Mouse (Mus musculus) MEL (cell line): ENCODE measurements around the gene Sowaha. TPM values are rescaled to one million over a fixed set of nuclear protein-coding genes. Genes with fewer than 3 reads are reported as not detected.
A peak's percentile ranks its signal among the peaks of the same experiment; 100 is the strongest.

Experiments used
- DNase-seq: peaks from one replicate; pipeline ENCODE4 v3.0.0; 2011; ENCODE audit warnings: low read depth, low spot score
- H3K27ac ChIP-seq: 2 replicates; pipeline ENCODE4 v1.5.1; 2012; ENCODE audit warnings: low read depth, mild to moderate bottlenecking, control low read depth, low read length, moderate library complexity; ENCODE audit not compliant: control insufficient read depth
- H3K27me3 ChIP-seq, 2 experiments: fragments of 150-350 bp in 1 of 2; sonication (generic) in 1 of 2; 2 replicates each; pipeline ENCODE4 v1.6.1; 2012; ENCODE audit warnings: low read length in 2 of 2, mild to moderate bottlenecking in 2 of 2, improper control_type of control experiment in 1 of 2, moderate library complexity in 1 of 2; ENCODE audit not compliant: insufficient read depth in 2 of 2, control insufficient read depth in 1 of 2
- H3K36me3 ChIP-seq, 2 experiments: 2 replicates each; pipeline ENCODE4 v1.6.1; 2012 to 2014; ENCODE audit warnings: low read length in 2 of 2, improper control_type of control experiment in 1 of 2, inconsistent platforms in 1 of 2, mild to moderate bottlenecking in 1 of 2; ENCODE audit not compliant: insufficient read depth in 2 of 2, control insufficient read depth in 1 of 2
- H3K4me1 ChIP-seq, 2 experiments: fragments of 150-350 bp in 1 of 2; sonication (generic) in 1 of 2; 2 replicates each; pipeline ENCODE4 v1.6.1; 2012; ENCODE audit warnings: low read length in 2 of 2, improper control_type of control experiment in 1 of 2, mild to moderate bottlenecking in 1 of 2; ENCODE audit not compliant: insufficient read depth in 2 of 2, control insufficient read depth in 1 of 2
- H3K4me3 ChIP-seq, 2 experiments: fragments of 150-350 bp in 1 of 2; sonication (generic) in 1 of 2; 2 replicates each; pipeline ENCODE4 v1.5.1; 2012; ENCODE audit warnings: low read depth in 2 of 2, low read length in 2 of 2, mild to moderate bottlenecking in 2 of 2, moderate library complexity in 2 of 2, control low read depth in 1 of 2, improper control_type of control experiment in 1 of 2; ENCODE audit not compliant: control insufficient read depth in 1 of 2, insufficient read depth in 1 of 2
- H3K79me2 ChIP-seq: 2 replicates; pipeline ENCODE4 v1.6.1; 2012; ENCODE audit warnings: mild to moderate bottlenecking, low read length, moderate library complexity; ENCODE audit not compliant: control insufficient read depth, poor library complexity, insufficient read depth
- H3K9ac ChIP-seq: 2 replicates; pipeline ENCODE4 v1.6.1; 2012; ENCODE audit warnings: low read depth, mild to moderate bottlenecking, control low read depth, low read length, moderate library complexity; ENCODE audit not compliant: control insufficient read depth, poor library complexity, severe bottlenecking
- H3K9me3 ChIP-seq: fragments of 150-350 bp; sonication (generic); replicated peaks from 2 replicates; pipeline ENCODE4 v1.6.1; 2012; ENCODE audit warnings: mild to moderate bottlenecking, low read length, improper control_type of control experiment, moderate library complexity; ENCODE audit not compliant: insufficient read depth
- BHLHE40 ChIP-seq: IDR thresholded peaks from 2 replicates; pipeline ENCODE4 v1.6.1; 2012; ENCODE audit warnings: low read depth, mild to moderate bottlenecking, inconsistent platforms, low read length, improper control_type of control experiment, borderline replicate concordance
- CHD1 ChIP-seq: IDR thresholded peaks from 2 replicates; pipeline ENCODE4 v1.6.1; 2012; ENCODE audit warnings: low read depth, mild to moderate bottlenecking, inconsistent platforms, low read length, improper control_type of control experiment
- CHD2 ChIP-seq: IDR thresholded peaks from 2 replicates; pipeline ENCODE4 v1.6.1; 2011; ENCODE audit warnings: low read length, improper control_type of control experiment
- CTCF ChIP-seq, 3 experiments: IDR thresholded peaks in 2 of 3; conservative IDR thresholded peaks in 1 of 3; 2 replicates each; pipeline ENCODE4 v1.5.1; 2011 to 2012; ENCODE audit warnings: low read length in 3 of 3, low read depth in 2 of 3, mild to moderate bottlenecking in 2 of 3, improper control_type of control experiment in 1 of 3, inconsistent platforms in 1 of 3, mixed read lengths in 1 of 3, moderate library complexity in 1 of 3; ENCODE audit not compliant: control insufficient read depth in 1 of 3, insufficient read depth in 1 of 3, poor library complexity in 1 of 3, severe bottlenecking in 1 of 3
- E2F4 ChIP-seq: IDR thresholded peaks from 2 replicates; pipeline ENCODE4 v1.6.1; 2011; ENCODE audit warnings: low read depth, low read length, improper control_type of control experiment, borderline replicate concordance
- ELF1 ChIP-seq: IDR thresholded peaks from 2 replicates; pipeline ENCODE4 v1.6.1; 2014; ENCODE audit warnings: low read depth, mild to moderate bottlenecking, inconsistent platforms, low read length, improper control_type of control experiment, moderate library complexity
- EP300 ChIP-seq, 2 experiments: IDR thresholded peaks; 2 replicates each; pipeline ENCODE4 v1.6.1; 2011; ENCODE audit warnings: improper control_type of control experiment in 2 of 2, low read length in 2 of 2, low read depth in 1 of 2, mild to moderate bottlenecking in 1 of 2
- GABPA ChIP-seq: IDR thresholded peaks from 2 replicates; pipeline ENCODE4 v1.6.1; 2012; ENCODE audit warnings: low read depth, mild to moderate bottlenecking, inconsistent platforms, low read length, improper control_type of control experiment, moderate library complexity
- GATA1 ChIP-seq: IDR thresholded peaks from 2 replicates; pipeline ENCODE4 v1.6.1; 2011; ENCODE audit warnings: low read depth, low read length, improper control_type of control experiment
- HCFC1 ChIP-seq: IDR thresholded peaks from 2 replicates; pipeline ENCODE4 v1.6.1; 2012; ENCODE audit warnings: low read depth, mild to moderate bottlenecking, inconsistent platforms, low read length, improper control_type of control experiment, moderate library complexity
- JUND ChIP-seq: IDR thresholded peaks from 2 replicates; pipeline ENCODE4 v1.6.1; 2011; ENCODE audit warnings: low read depth, mild to moderate bottlenecking, improper control_type of control experiment, low read length
- KAT2A ChIP-seq: conservative IDR thresholded peaks from 2 replicates; pipeline ENCODE4 v1.6.1; 2012; ENCODE audit warnings: low read depth, low read length, improper control_type of control experiment, inconsistent platforms
- MAX ChIP-seq: IDR thresholded peaks from 2 replicates; pipeline ENCODE4 v1.6.1; 2011; ENCODE audit warnings: low read length, improper control_type of control experiment
- MAZ ChIP-seq: IDR thresholded peaks from 2 replicates; pipeline ENCODE4 v1.6.1; 2012; ENCODE audit warnings: low read depth, mild to moderate bottlenecking, inconsistent platforms, low read length, improper control_type of control experiment
- MEF2A ChIP-seq: IDR thresholded peaks from 2 replicates; pipeline ENCODE4 v1.6.1; 2014; ENCODE audit warnings: low read depth, mild to moderate bottlenecking, inconsistent platforms, low read length, improper control_type of control experiment; ENCODE audit not compliant: poor library complexity, insufficient replicate concordance, severe bottlenecking; ENCODE audit errors: extremely low read depth
- MXI1 ChIP-seq: IDR thresholded peaks from 2 replicates; pipeline ENCODE4 v1.6.1; 2011; ENCODE audit warnings: mild to moderate bottlenecking, low read depth, low read length, improper control_type of control experiment
- MYB ChIP-seq: IDR thresholded peaks from 2 replicates; pipeline ENCODE4 v1.6.1; 2011; ENCODE audit warnings: mild to moderate bottlenecking, low read depth, low read length, improper control_type of control experiment
- MYC ChIP-seq: IDR thresholded peaks from 2 replicates; pipeline ENCODE4 v1.6.1; 2011; ENCODE audit warnings: low read depth, mild to moderate bottlenecking, low read length, improper control_type of control experiment, moderate library complexity
- NELFE ChIP-seq: IDR thresholded peaks from 2 replicates; pipeline ENCODE4 v1.6.1; 2011; ENCODE audit warnings: low read depth, low read length, improper control_type of control experiment
- NRF1 ChIP-seq: IDR thresholded peaks from 2 replicates; pipeline ENCODE4 v1.6.1; 2014; ENCODE audit warnings: low read depth, mild to moderate bottlenecking, inconsistent platforms, low read length, improper control_type of control experiment, moderate library complexity; ENCODE audit not compliant: poor library complexity, insufficient read depth, severe bottlenecking
- POLR2A ChIP-seq, 2 experiments: IDR thresholded peaks; 2 replicates each; pipeline ENCODE4 v1.6.1; 2011 to 2012; ENCODE audit warnings: low read length in 2 of 2, mild to moderate bottlenecking in 2 of 2, control low read depth in 1 of 2, improper control_type of control experiment in 1 of 2, low read depth in 1 of 2, moderate library complexity in 1 of 2; ENCODE audit not compliant: control insufficient read depth in 1 of 2, insufficient read depth in 1 of 2, poor library complexity in 1 of 2
- POLR2AphosphoS2 ChIP-seq: IDR thresholded peaks from 2 replicates; pipeline ENCODE4 v1.6.1; 2011; ENCODE audit warnings: low read length, improper control_type of control experiment
- POLR2AphosphoS5 ChIP-seq: IDR thresholded peaks from 2 replicates; pipeline ENCODE4 v1.6.1; 2012; ENCODE audit warnings: low read depth, borderline replicate concordance, mild to moderate bottlenecking, inconsistent platforms, low read length, moderate library complexity, mixed read lengths
- RAD21 ChIP-seq: IDR thresholded peaks from 2 replicates; pipeline ENCODE4 v1.6.1; 2011; ENCODE audit warnings: mild to moderate bottlenecking, low read depth, low read length, improper control_type of control experiment
- RCOR1 ChIP-seq: IDR thresholded peaks from 2 replicates; pipeline ENCODE4 v1.6.1; 2012; ENCODE audit warnings: low read depth, mild to moderate bottlenecking, inconsistent platforms, low read length, improper control_type of control experiment
- SIN3A ChIP-seq: IDR thresholded peaks from 2 replicates; pipeline ENCODE4 v1.6.1; 2012; ENCODE audit warnings: low read length, improper control_type of control experiment, inconsistent platforms
- SMC3 ChIP-seq: IDR thresholded peaks from 2 replicates; pipeline ENCODE4 v1.6.1; 2011; ENCODE audit warnings: low read depth, low read length, improper control_type of control experiment
- TAL1 ChIP-seq: IDR thresholded peaks from 2 replicates; pipeline ENCODE4 v1.6.1; 2012; ENCODE audit warnings: mild to moderate bottlenecking, inconsistent platforms, low read length, moderate library complexity, mixed read lengths
- TBP ChIP-seq: IDR thresholded peaks from 2 replicates; pipeline ENCODE4 v1.8.0; 2011; ENCODE audit warnings: low read depth, low read length, improper control_type of control experiment
- TCF12 ChIP-seq: IDR thresholded peaks from 2 replicates; pipeline ENCODE4 v1.6.1; 2014; ENCODE audit warnings: low read depth, mild to moderate bottlenecking, inconsistent platforms, low read length, improper control_type of control experiment, moderate library complexity
- UBTF ChIP-seq: IDR thresholded peaks from 2 replicates; pipeline ENCODE4 v1.6.1; 2012; ENCODE audit warnings: low read depth, mild to moderate bottlenecking, inconsistent platforms, low read length, improper control_type of control experiment, moderate library complexity, borderline replicate concordance; ENCODE audit not compliant: insufficient read depth
- USF1 ChIP-seq: IDR thresholded peaks from 2 replicates; pipeline ENCODE4 v1.6.1; 2014; ENCODE audit warnings: low read depth, mild to moderate bottlenecking, inconsistent platforms, low read length, improper control_type of control experiment, moderate library complexity
- USF2 ChIP-seq, 2 experiments: IDR thresholded peaks; 2 replicates each; pipeline ENCODE4 v1.6.1; 2011 to 2012; ENCODE audit warnings: improper control_type of control experiment in 2 of 2, low read length in 2 of 2, borderline replicate concordance in 1 of 2, inconsistent platforms in 1 of 2, low read depth in 1 of 2, mild to moderate bottlenecking in 1 of 2; ENCODE audit not compliant: insufficient read depth in 1 of 2
- ZKSCAN1 ChIP-seq: IDR thresholded peaks from 2 replicates; pipeline ENCODE4 v1.6.1; 2012; ENCODE audit warnings: low read depth, mild to moderate bottlenecking, inconsistent platforms, low read length, improper control_type of control experiment, moderate library complexity
- ZMIZ1 ChIP-seq: IDR thresholded peaks from 2 replicates; pipeline ENCODE4 v1.6.1; 2012; ENCODE audit warnings: low read depth, mild to moderate bottlenecking, inconsistent platforms, low read length, improper control_type of control experiment, moderate library complexity
- ZNF384 ChIP-seq: IDR thresholded peaks from 2 replicates; pipeline ENCODE4 v1.6.1; 2012; ENCODE audit warnings: low read depth, mild to moderate bottlenecking, inconsistent platforms, low read length, improper control_type of control experiment
- polyA plus RNA-seq, 2 experiments: library from polyadenylated mRNA; stranded (reverse) in 1 of 2; unstranded in 1 of 2; fragments of >175 nt in 1 of 2; fragments of >200 nt in 1 of 2; gene quantifications; 2 replicates each; pipeline versions ENCODE4 v1.2.1 to v1.2.4; 2012; ENCODE audit warnings: low replicate concordance in 2 of 2, low read depth in 1 of 2; ENCODE audit not compliant: insufficient read length in 2 of 2, insufficient read depth in 1 of 2, missing spikeins in 1 of 2
- total RNA-seq: library from RNA; depleted of rRNA; stranded (reverse); fragments of 300-350 nt; gene quantifications from 2 replicates; pipeline ENCODE4 v1.2.3, GENCODE M21; 2012

Sowaha gene
- total and polyA plus RNA-seq, 3 experiments: not detected

DNA sequence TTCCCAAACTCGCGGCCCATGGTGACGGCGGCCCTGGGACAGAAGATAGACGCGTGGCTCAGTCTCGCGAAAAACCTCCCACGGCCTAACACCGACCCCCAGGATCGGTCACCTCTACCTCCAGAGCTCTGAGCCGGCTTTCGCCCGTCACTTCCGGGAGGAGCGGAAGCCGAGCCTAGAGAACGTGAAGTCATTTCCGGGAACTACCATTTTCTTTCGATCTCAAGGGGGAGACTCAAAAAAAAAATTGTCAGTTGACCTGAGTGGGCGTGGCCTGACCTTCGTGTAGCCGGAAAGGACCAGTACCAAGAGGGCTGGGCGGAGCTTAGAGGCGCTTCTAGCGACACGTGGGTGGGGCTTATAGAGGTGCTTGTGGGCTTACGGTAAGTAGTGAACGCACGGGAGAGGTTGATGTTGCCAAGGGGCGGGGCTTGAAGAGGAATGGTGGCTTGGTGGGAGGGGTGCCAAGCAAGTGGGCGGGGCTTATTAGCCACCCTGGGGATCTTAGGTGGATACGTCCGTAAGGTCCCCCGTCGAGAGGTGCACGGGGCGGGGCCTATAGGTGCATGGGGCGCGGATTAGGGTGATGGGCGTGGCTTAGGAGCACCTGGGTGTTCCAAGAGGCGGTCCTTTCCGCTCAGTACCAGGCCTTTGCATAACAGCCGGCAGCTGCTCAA lies 49.3 kb downstream of the Sowaha start, which contains the start of the genes Uqcrq and Gdf9:
Gene Uqcrq, minus strand, starts transcription at position 162 of the 677 bp plus-strand sequence.
Gene Gdf9, plus strand, starts transcription at position 354 of the 677 bp plus-strand sequence.
- TF ChIP-seq ELF1: peak; percentile 94
- TF ChIP-seq POLR2A (IDR thresholded peaks at IDR 0.05; ENCODE audit: control insufficient read depth in 1 of 2, insufficient read depth in 1 of 2, low read depth in 1 of 2, low read length in 2 of 2, poor library complexity in 1 of 2): peak; percentile 94 to 98
- no peak for TF ChIP-seq TAL1
- TF ChIP-seq E2F4: no peak
- TF ChIP-seq MYB: peak; percentile 26; the same call in 1 of the 2 replicates
- peak; percentile 77 for TF ChIP-seq MYC
- no peak for TF ChIP-seq GABPA
- no peak for TF ChIP-seq RAD21
- peak; percentile 96 for TF ChIP-seq TBP
- peak; percentile 74 for TF ChIP-seq KAT2A
- TF ChIP-seq ZMIZ1: peak; percentile 85
- no peak for TF ChIP-seq CHD2
- peak; percentile 99 for TF ChIP-seq CHD1
- peak in 1 of 2 experiments; percentile 4; a peak in 1 of 4 replicates for TF ChIP-seq EP300 (IDR thresholded peaks at IDR 0.05; ENCODE audit: low read depth in 1 of 2, low read length in 2 of 2)
- TF ChIP-seq MAX: peak; percentile 78; the same call in 1 of the 2 replicates
- TF ChIP-seq POLR2AphosphoS2: peak; percentile 90
- TF ChIP-seq TCF12: peak; percentile 77
- TF ChIP-seq POLR2AphosphoS5: no peak
- TF ChIP-seq RCOR1: no peak
- TF ChIP-seq BHLHE40: peak; percentile 49; the same call in 1 of the 2 replicates
- no peak for TF ChIP-seq SMC3
- no peak for TF ChIP-seq MEF2A
- no peak for TF ChIP-seq GATA1
- peak; percentile 100 for TF ChIP-seq ZNF384
- TF ChIP-seq CTCF (IDR thresholded peaks at IDR 0.05 in 2 of 3, conservative IDR thresholded peaks at IDR 0.05 in 1 of 3; ENCODE audit: control insufficient read depth in 1 of 3, insufficient read depth in 1 of 3, low read depth in 2 of 3, low read length in 3 of 3, poor library complexity in 1 of 3, severe bottlenecking in 1 of 3): no peak
- peak; percentile 97 for TF ChIP-seq SIN3A
- no peak for TF ChIP-seq UBTF
- TF ChIP-seq NELFE: peak; percentile 98
- TF ChIP-seq MAZ: 0 out of 2 replicates have a peak, but pooled peaks have one; percentile 20
- no peak for TF ChIP-seq JUND
- TF ChIP-seq NRF1: no peak
- TF ChIP-seq USF1: peak; percentile 85
- peak; percentile 96 for TF ChIP-seq HCFC1
- TF ChIP-seq USF2 (IDR thresholded peaks at IDR 0.05; ENCODE audit: borderline replicate concordance in 1 of 2, insufficient read depth in 1 of 2, low read depth in 1 of 2, low read length in 2 of 2): no peak
- peak; percentile 94 for TF ChIP-seq MXI1
- no peak; the same call in 1 of the 2 replicates for TF ChIP-seq ZKSCAN1
- no peaks in the 10 kb centered on the region for H3K27me3 ChIP-seq
- peak within 1 kb of the TSS; percentile 95 for H3K9ac ChIP-seq
- peaks cover 8 to 30% of the 10 kb centered on the region in 2 experiments for H3K4me1 ChIP-seq
- H3K9me3 ChIP-seq: no peaks in the 10 kb centered on the region
- peak within 1 kb of the TSS; percentile 83 for H3K27ac ChIP-seq
- H3K36me3 ChIP-seq: peaks cover 7 to 30% of the 10 kb centered on the region in 2 experiments
- peak; percentile 100 for DNase-seq
- H3K79me2 ChIP-seq: peaks cover 14% of the 10 kb centered on the region
- H3K4me3 ChIP-seq: peak within 1 kb of the TSS; percentile 89 to 94
